Mouse (Mus musculus): Measurements from ENCODE around the gene Eva1b.

DNA sequence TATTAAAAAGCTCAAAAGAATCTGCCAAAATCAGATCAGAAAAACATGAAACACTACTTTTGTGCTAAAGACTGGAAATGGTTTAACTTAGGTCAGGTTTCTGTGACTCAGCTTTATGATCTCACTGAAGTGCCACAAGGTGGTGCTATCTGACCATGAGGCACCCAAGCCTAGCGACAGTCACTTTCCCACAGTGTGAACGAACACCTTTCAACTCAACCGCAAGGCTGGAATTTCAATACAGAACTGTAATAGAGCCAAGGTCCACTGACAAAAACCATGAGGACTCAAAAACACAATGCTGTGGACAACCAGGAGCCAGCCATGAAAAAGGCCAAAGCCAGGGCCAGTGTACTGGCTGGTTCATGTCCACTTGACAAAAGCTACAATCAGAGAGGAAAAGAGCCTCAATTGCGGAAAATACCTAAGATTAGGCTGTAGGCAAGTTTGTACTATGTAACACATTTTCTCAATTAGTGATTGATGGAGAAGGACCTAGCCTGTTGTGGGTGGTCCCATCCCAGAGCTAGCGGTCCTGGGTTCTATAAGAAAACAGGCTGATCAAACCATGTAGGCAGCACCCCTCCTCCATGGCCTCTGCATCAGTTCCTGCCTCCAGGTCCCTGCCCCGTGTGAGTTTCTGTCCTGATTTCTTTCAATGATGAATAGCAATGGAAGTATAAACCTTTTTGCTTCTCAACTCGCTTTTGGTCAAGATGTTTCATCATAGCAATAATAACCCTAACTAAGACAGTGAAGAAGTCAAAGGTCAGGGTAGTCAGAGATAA lies 33.8 kb downstream of the Eva1b start:
- TF ChIP-seq POLR2A (IDR thresholded peaks at IDR 0.05; ENCODE audit: insufficient read length, low read depth) (peak; percentile 26), POLR2AphosphoS2 (IDR thresholded peaks at IDR 0.05; ENCODE audit: insufficient read length, low read depth) (no peak), CEBPB (IDR thresholded peaks at IDR 0.05; ENCODE audit: insufficient read depth, poor library complexity, severe bottlenecking) (no peak), USF1 (IDR thresholded peaks at IDR 0.05; ENCODE audit: low read depth) (no peak), TCF12 (IDR thresholded peaks at IDR 0.05; ENCODE audit: insufficient read depth, poor library complexity, severe bottlenecking) (no peak), REST (IDR thresholded peaks at IDR 0.05; ENCODE audit: insufficient read depth, insufficient read length) (no peak), MAX (IDR thresholded peaks at IDR 0.05; ENCODE audit: low read depth) (no peak)
